In genomic region chrX:96006395-96006794, GRCm38 (mm10) we compare ENCODE assay signal across 15 mouse cellular contexts. TPM values are rescaled to one million over a fixed set of nuclear protein-coding genes. Genes with fewer than 3 reads are reported as not detected.
DNase-seq lines count a peak whose midpoint lies in the region; ATAC-seq and TF ChIP-seq lines count a peak whose summit lies in the region.
"Had no signal": no experiment of that assay in that cellular context is flagged by ENCODE, and none has a peak within 500 bp of the region (broad histone marks: within the 10 kb centered on the region; RNA-seq: fewer than 3 reads in every experiment).

No protein-coding gene starts in this region.

- peak; percentile 2 for DNase-seq in embryo, embryonic 11 days
- no peak for DNase-seq in embryo, embryonic 9.5 days (ENCODE audit: extremely low spot score)
- peak; percentile 17 to 20 for DNase-seq in kidney, postnatal 4 days
- DNase-seq in kidney, adult 11 months: no peak
- no peak for DNase-seq in spleen, adult 2 months (ENCODE audit: low read depth in 1 of 2, low spot score in 2 of 2)
- DNase-seq in spleen, adult 12 weeks (ENCODE audit: low spot score): no peak
- DNase-seq in stomach, postnatal 0 days (ENCODE audit: low spot score): no peak
- no peak for DNase-seq in left cerebral cortex, postnatal 25 days (ENCODE audit: low spot score in 2 of 2)
- DNase-seq: adrenal gland, postnatal 14 days; layer of hippocampus, adult 9-11 months; liver, embryonic 13.5 days had no signal

- no peak overlapping the region for H3K9ac ChIP-seq in stomach, postnatal 0 days (ENCODE audit: low read length)
- H3K9ac ChIP-seq: liver, embryonic 13.5 days; midbrain, embryonic 12.5 days had no signal

- no peaks in the 10 kb centered on the region for H3K9me3 ChIP-seq in stomach, postnatal 0 days (ENCODE audit: control insufficient read depth, low read length)
- H3K9me3 ChIP-seq: forebrain, embryonic 10.5 days; liver, embryonic 13.5 days; midbrain, embryonic 12.5 days had no signal

- no peak for ATAC-seq in stomach, postnatal 0 days (ENCODE audit: low FRiP score, low TSS enrichment)
- ATAC-seq: hindbrain, embryonic 16.5 days had no signal

- no peaks in the 10 kb centered on the region for H3K4me1 ChIP-seq in spleen, adult 2 months (ENCODE audit: control insufficient read depth, insufficient read depth, insufficient read length)
- H3K4me1 ChIP-seq in stomach, postnatal 0 days (replicated peaks; ENCODE audit: control insufficient read depth, insufficient read depth): no peaks in the 10 kb centered on the region
- H3K4me1 ChIP-seq: forebrain, embryonic 10.5 days; liver, embryonic 13.5 days; midbrain, embryonic 12.5 days had no signal

- peak; percentile 12; the same call in 1 of the 2 replicates for TF ChIP-seq CTCF in spleen, adult 2 months (IDR thresholded peaks at IDR 0.05; ENCODE audit: extremely low read depth, insufficient read depth, insufficient read length, insufficient replicate concordance)
- peak; percentile 60 for TF ChIP-seq CTCF in stomach, postnatal 0 days (IDR thresholded peaks at IDR 0.05; ENCODE audit: low read depth)

- intact Hi-C loops in left cerebral cortex, postnatal 25 days (cut with DNase I): loop anchor here (1.0 kb wide), 1 partner anchor 872 kb away; no protein-coding TSS in a partner anchor

- H3K4me3 ChIP-seq in spleen, adult 2 months (ENCODE audit: extremely low read depth, insufficient read depth, insufficient read length): no peak overlapping the region
- no peak overlapping the region for H3K4me3 ChIP-seq in stomach, postnatal 0 days (ENCODE audit: low read depth, low read length)
- H3K4me3 ChIP-seq: forebrain, embryonic 10.5 days; liver, embryonic 13.5 days; midbrain, embryonic 12.5 days had no signal

- H3K36me3 ChIP-seq in spleen, adult 2 months (ENCODE audit: control insufficient read depth, insufficient read depth, low read length): no peaks in the 10 kb centered on the region
- no peaks in the 10 kb centered on the region for H3K36me3 ChIP-seq in stomach, postnatal 0 days (ENCODE audit: control insufficient read depth, insufficient read depth, low read length)
- H3K36me3 ChIP-seq: forebrain, embryonic 10.5 days; liver, embryonic 13.5 days; midbrain, embryonic 12.5 days had no signal

- WGBS in spleen, adult 2 months: 67% methylated on average over 6 of the region's 6 CpGs
- 63% methylated on average over 6 of the region's 6 CpGs for WGBS in stomach, postnatal 0 days

- no peak overlapping the region for H3K4me2 ChIP-seq in stomach, postnatal 0 days (replicated peaks; ENCODE audit: low read depth)
- H3K4me2 ChIP-seq: heart, embryonic 11.5 days; liver, embryonic 13.5 days; midbrain, embryonic 12.5 days had no signal

- no peak for TF ChIP-seq POLR2A in spleen, adult 2 months (IDR thresholded peaks at IDR 0.05; ENCODE audit: low read depth, low read length)

- TF ChIP-seq EP300 in stomach, postnatal 0 days (optimal IDR thresholded peaks at IDR 0.05): no peak

- H3K27me3 ChIP-seq in spleen, adult 2 months (ENCODE audit: control insufficient read depth, insufficient read depth, low read length): no peaks in the 10 kb centered on the region
- no peaks in the 10 kb centered on the region for H3K27me3 ChIP-seq in stomach, postnatal 0 days (ENCODE audit: control insufficient read depth, insufficient read depth, low read length)
- H3K27me3 ChIP-seq: liver, embryonic 13.5 days; midbrain, embryonic 12.5 days had no signal

- H3K27ac ChIP-seq in spleen, adult 2 months (ENCODE audit: insufficient read depth, low read length): no peak overlapping the region
- no peak overlapping the region for H3K27ac ChIP-seq in stomach, postnatal 0 days (replicated peaks)
- H3K27ac ChIP-seq: forebrain, embryonic 10.5 days; liver, embryonic 13.5 days; midbrain, embryonic 12.5 days had no signal

RNA-seq across cellular contexts. Expression of gene Las1l, which starts 49.6 kb away (rescaled TPM):
- polyA plus RNA-seq in spleen, adult 2 months (2012; rRNA removed): 7.3 and 9.3 TPM in 2 replicates
- polyA plus RNA-seq in stomach, postnatal 0 days (2015; fragmentation: Nextera tagmentation; extraction: Ambion mirVana): 33.7 and 35.8 TPM in 2 replicates
- 10 to 100 TPM; 50.4 to 61.6 TPM for total RNA-seq in left cerebral cortex, postnatal 25 days (2021)

Comparison
In these comparisons a context has a peak if more than half of its experiments do, and no peak if none do; other contexts are left out.
1. DNase-seq: peak in embryo, embryonic 11 days (single experiment) and kidney, postnatal 4 days (2 of 2); none in embryo, embryonic 9.5 days (single experiment), kidney, adult 11 months (single experiment), spleen, adult 2 months (0 of 2), spleen, adult 12 weeks (single experiment), stomach, postnatal 0 days (single experiment) and left cerebral cortex, postnatal 25 days (0 of 2).